Mouse (Mus musculus): ENCODE results near the gene Mpzl1.

DNA sequence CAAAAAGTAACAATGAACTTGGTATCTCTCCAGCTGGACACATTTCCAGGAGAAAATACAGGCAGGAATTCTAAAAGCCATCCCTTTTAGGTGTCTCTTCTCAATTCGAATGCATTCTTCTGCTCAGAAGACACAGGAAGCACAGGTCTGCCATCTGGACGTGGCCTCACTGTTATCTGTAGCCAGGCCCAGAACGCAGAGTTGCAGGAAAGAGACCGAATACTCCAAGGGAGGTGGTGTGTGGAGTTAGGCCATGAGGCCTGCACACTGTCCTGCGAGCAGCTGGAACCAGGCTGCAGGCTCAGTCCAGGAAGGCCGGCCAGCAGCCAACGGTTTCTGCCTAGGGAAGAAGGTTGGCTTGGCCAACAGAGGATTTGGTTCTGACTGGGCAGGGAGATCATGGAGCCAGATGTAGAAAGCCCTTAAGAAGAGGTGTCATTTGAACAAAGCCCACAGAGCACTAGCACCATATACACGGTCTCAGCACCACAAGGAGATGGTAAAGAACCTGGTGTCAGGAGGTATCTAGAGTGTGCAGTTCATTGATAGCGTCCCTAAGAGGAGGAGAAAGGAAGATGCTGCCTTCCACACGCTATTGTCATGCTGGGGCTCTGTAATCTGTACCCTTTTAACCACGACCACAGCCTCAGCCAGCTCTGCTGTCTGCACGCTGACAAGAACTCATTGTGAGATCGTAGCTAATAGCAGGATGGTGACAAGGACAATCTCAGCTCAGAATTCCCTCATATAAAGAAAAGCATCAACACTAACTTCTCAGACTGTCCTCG lies 41.8 kb downstream of the Mpzl1 start:
- TF ChIP-seq CTCF (IDR thresholded peaks at IDR 0.05; ENCODE audit: low read depth) (no peak), EP300 (optimal IDR thresholded peaks at IDR 0.05) (no peak)

Measured in stomach, postnatal 0 days (tissue).